Mouse (Mus musculus) stomach, postnatal 0 days (tissue): ENCODE results near the gene Xaf1.

Experiments
- CTCF ChIP-seq: IDR thresholded peaks from 2 replicates; pipeline ENCODE4 v1.5.1; 2016; ENCODE audit warnings: antibody characterized with exemption, low read depth, mild to moderate bottlenecking, moderate library complexity
- EP300 ChIP-seq: optimal IDR thresholded peaks from 2 replicates; pipeline ENCODE3; 2016; ENCODE audit warnings: antibody characterized with exemption

DNA sequence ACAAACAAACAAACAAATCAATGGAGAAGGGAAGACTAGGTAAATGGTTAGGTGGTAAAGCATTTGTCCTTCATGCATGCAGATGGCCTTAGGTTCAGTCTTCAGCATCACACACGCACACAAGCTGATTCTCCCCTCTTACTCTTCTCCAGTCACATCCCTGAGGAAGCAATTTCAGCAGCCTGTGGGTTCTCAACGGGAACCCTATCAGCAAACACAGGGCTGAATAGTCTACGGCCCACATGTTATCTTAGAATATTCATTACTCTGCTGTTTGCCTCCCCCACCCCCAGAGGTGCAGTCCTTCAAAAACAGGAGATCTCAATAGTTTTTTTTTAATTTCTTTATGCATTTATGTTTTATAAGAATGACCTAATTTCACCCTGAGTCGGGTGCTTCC is 9.1 kb downstream of the Xaf1 start:
- TF ChIP-seq CTCF (no peak), EP300 (no peak)
